Mouse (Mus musculus): ENCODE measurements around the gene Iqcg. TPM values are rescaled to one million over a fixed set of nuclear protein-coding genes. Genes with fewer than 3 reads are reported as not detected.

The Iqcg gene
- 3.4 and 5.0 TPM in 2 replicates for total RNA-seq (2012; rRNA removed)
- total RNA-seq (2014; rRNA removed), result 7.3 and 13.0 TPM in 2 replicates
- 21.8 and 31.3 TPM in 2 replicates for polyA plus RNA-seq (2012; ENCODE audit: insufficient read length, low read depth)

DNA sequence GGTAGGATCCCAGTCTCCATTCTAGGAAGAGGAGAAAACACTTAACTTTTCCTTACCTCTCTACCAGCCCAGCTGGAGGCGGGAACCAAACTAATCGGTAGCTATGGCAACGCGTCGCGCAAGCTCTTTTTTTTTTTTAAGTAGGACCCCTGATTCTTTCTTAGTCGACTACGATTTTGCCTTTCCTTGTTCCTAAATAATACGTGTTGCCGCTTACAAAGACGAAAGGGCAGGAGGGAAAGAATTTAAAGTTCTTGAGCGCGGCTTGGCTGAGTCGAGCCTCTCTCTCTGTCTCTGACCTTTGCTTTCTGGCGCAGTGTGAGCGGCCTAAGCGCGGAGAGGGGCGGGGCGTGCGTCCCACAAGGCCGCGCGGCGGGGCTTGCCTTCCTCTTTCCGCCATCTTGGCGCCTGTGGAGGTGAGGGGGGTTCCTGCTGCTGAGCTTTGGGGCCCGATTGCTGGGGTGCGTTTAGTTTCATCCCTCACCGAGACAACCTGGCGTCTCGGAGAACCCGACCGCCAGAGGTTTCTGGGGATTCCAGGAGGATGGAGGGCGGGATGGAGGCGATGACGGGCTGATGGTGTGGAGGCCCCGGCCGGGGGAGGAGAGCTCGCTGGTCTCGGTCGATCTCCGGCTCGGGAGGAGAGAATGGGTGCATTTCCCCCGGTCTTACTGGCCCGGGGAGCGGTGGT lies at the start of gene Iqcg, which contains the start of gene Rpl35a:
Gene Iqcg, minus strand, starts transcription at position 124 of the 691 bp plus-strand sequence.
Gene Rpl35a, plus strand, starts transcription at position 359 of the 691 bp plus-strand sequence.
- peaks cover 34% of the 10 kb centered on the region for H3K79me2 ChIP-seq (replicated peaks; ENCODE audit: control insufficient read depth, extremely low read depth, insufficient read depth, poor library complexity, severe bottlenecking)
- in situ Hi-C loops (cut with MboI; ENCODE audit: low pct_ligation_motif_present, low pct_unique_long_range_greater_than_20kb, low sequenced_read_pairs), result no loop called here

DNA sequence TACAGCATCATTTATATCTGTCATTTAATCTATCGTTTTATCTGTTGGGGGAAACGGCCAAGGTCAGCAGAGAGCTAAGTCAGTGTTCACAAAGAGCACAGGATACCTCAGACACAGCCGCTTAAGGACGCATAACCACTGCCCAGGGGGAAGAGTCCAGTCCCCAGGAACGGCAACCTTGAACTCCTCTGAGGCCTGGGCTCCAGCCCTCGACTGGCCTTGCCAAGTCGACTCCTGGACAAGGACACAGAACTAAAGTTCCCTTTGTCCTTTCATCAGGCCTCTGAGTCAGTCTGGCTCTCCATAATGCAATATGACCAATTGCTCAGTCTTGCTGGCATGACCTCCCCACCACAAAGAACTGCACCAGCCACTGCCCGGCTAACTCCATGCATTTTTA lies 29.6 kb upstream of the Iqcg start:
- Histone ChIP-seq H3K4me1 (ENCODE audit: control insufficient read depth in 1 of 2, insufficient read depth in 2 of 2) (peaks cover 7 to 15% of the 10 kb centered on the region in 2 experiments), H3K4me3 (replicated peaks in 1 of 3; ENCODE audit: low read depth in 2 of 3, low read length in 2 of 3, poor library complexity in 1 of 3) (no peak overlapping the region), H3K36me3 (replicated peaks in 1 of 2; ENCODE audit: control insufficient read depth in 1 of 2, insufficient read depth in 1 of 2, low read length in 1 of 2) (peaks cover 0 to 13% of the 10 kb centered on the region in 2 experiments), H3K4me2 (ENCODE audit: insufficient read depth, low read depth, poor library complexity, severe bottlenecking) (no peak overlapping the region), H3K9ac (ENCODE audit: insufficient read depth, low read depth) (no peak overlapping the region), H3K9me3 (replicated peaks; ENCODE audit: low read length) (no peaks in the 10 kb centered on the region), H3K79me2 (replicated peaks; ENCODE audit: control insufficient read depth, extremely low read depth, insufficient read depth, poor library complexity, severe bottlenecking) (no peaks in the 10 kb centered on the region), H3K27ac (ENCODE audit: insufficient read depth, low read depth) (no peak overlapping the region), H3K27me3 (replicated peaks) (no peaks in the 10 kb centered on the region)
- DNase-seq (ENCODE audit: extremely low read depth), result no peak
- dilution Hi-C loops (cut with MboI; ENCODE audit: extremely low pct_ligation_motif_present, extremely low pct_unique_long_range_greater_than_20kb, low sequenced_read_pairs), result no loop called here
- in situ Hi-C loops (cut with MboI; ENCODE audit: low pct_ligation_motif_present, low pct_unique_long_range_greater_than_20kb, low sequenced_read_pairs), result no loop called here
- no peak for TF ChIP-seq IRF4 (IDR thresholded peaks at IDR 0.05; ENCODE audit: low read depth, low read length)
- TF ChIP-seq TCF12 (IDR thresholded peaks at IDR 0.05; ENCODE audit: low read depth, low read length), result no peak
- TF ChIP-seq GABPA (IDR thresholded peaks at IDR 0.05; ENCODE audit: insufficient replicate concordance, low read depth, low read length), result no peak
- TF ChIP-seq NRF1 (IDR thresholded peaks at IDR 0.05; ENCODE audit: low read depth, low read length), result no peak
- TF ChIP-seq PAX5 (IDR thresholded peaks at IDR 0.05; ENCODE audit: low read length), result no peak
- TF ChIP-seq NELFE (IDR thresholded peaks at IDR 0.05; ENCODE audit: low read depth, low read length), result no peak
- no peak for TF ChIP-seq POLR2AphosphoS2 (IDR thresholded peaks at IDR 0.05; ENCODE audit: low read depth, low read length)
- no peak for TF ChIP-seq ZC3H11A (IDR thresholded peaks at IDR 0.05; ENCODE audit: low read depth, low read length)
- no peak for TF ChIP-seq RCOR1 (conservative IDR thresholded peaks at IDR 0.05; ENCODE audit: low read depth, low read length)
- TF ChIP-seq POLR2A (IDR thresholded peaks at IDR 0.05; ENCODE audit: low read depth, low read length), result no peak
- TF ChIP-seq MAFK (IDR thresholded peaks at IDR 0.05; ENCODE audit: insufficient replicate concordance, low read length), result no peak
- TF ChIP-seq E2F4 (IDR thresholded peaks at IDR 0.05; ENCODE audit: insufficient replicate concordance, low read depth, low read length), result no peak
- TF ChIP-seq USF1 (IDR thresholded peaks at IDR 0.05; ENCODE audit: low read depth, low read length), result no peak
- no peak for TF ChIP-seq SIN3A (IDR thresholded peaks at IDR 0.05; ENCODE audit: low read length)
- TF ChIP-seq MYC (IDR thresholded peaks at IDR 0.05; ENCODE audit: low read depth, low read length), result no peak
- no peak for TF ChIP-seq MAX (IDR thresholded peaks at IDR 0.05; ENCODE audit: low read length)
- TF ChIP-seq BHLHE40 (IDR thresholded peaks at IDR 0.05; ENCODE audit: low read depth, low read length), result no peak
- TF ChIP-seq RAD21 (IDR thresholded peaks at IDR 0.05; ENCODE audit: low read depth, low read length), result no peak
- no peak for TF ChIP-seq ZMIZ1 (IDR thresholded peaks at IDR 0.05; ENCODE audit: low read depth, low read length)

More for the DNA sequence above, at the start of gene Iqcg, which contains the start of gene Rpl35a:
- peak; percentile 92 for DNase-seq (ENCODE audit: extremely low read depth)
- Histone ChIP-seq H3K9ac (ENCODE audit: insufficient read depth, low read depth) (peak within 1 kb of the TSS; percentile 95), H3K4me1 (ENCODE audit: control insufficient read depth in 1 of 2, insufficient read depth in 2 of 2) (peaks cover 8 to 35% of the 10 kb centered on the region in 2 experiments), H3K27ac (ENCODE audit: insufficient read depth, low read depth) (peak within 1 kb of the TSS; percentile 38; the same call in 1 of the 2 replicates), H3K4me3 (replicated peaks in 1 of 3; ENCODE audit: low read depth in 2 of 3, low read length in 2 of 3, poor library complexity in 1 of 3) (peak within 1 kb of the TSS; percentile 74 to 97 (median 76)), H3K36me3 (replicated peaks in 1 of 2; ENCODE audit: control insufficient read depth in 1 of 2, insufficient read depth in 1 of 2, low read length in 1 of 2) (peaks cover 28 to 40% of the 10 kb centered on the region in 2 experiments), H3K9me3 (replicated peaks; ENCODE audit: low read length) (no peaks in the 10 kb centered on the region), H3K27me3 (replicated peaks) (peaks cover 6% of the 10 kb centered on the region), H3K4me2 (ENCODE audit: insufficient read depth, low read depth, poor library complexity, severe bottlenecking) (peak within 1 kb of the TSS; percentile 96)
- 0 out of 2 replicates have a peak, but pooled peaks have one; percentile 54 for TF ChIP-seq MAZ (IDR thresholded peaks at IDR 0.05; ENCODE audit: low read depth, low read length)
- no peak; the same call in 1 of the 2 replicates for TF ChIP-seq GABPA (IDR thresholded peaks at IDR 0.05; ENCODE audit: insufficient replicate concordance, low read depth, low read length)
- TF ChIP-seq USF1 (IDR thresholded peaks at IDR 0.05; ENCODE audit: low read depth, low read length), result no peak
- no peak for TF ChIP-seq SMC3 (IDR thresholded peaks at IDR 0.05; ENCODE audit: low read depth, low read length)
- TF ChIP-seq UBTF (IDR thresholded peaks at IDR 0.05; ENCODE audit: low read depth, low read length), result peak; percentile 65; the same call in 1 of the 2 replicates
- TF ChIP-seq CTCF (conservative IDR thresholded peaks at IDR 0.05 in 1 of 2, IDR thresholded peaks at IDR 0.05 in 1 of 2; ENCODE audit: low read depth in 2 of 2, low read length in 2 of 2), result peak in 1 of 2 experiments; percentile 41; a peak in 1 of 4 replicates
- no peak for TF ChIP-seq JUND (conservative IDR thresholded peaks at IDR 0.05; ENCODE audit: low read depth, low read length)
- TF ChIP-seq HCFC1 (IDR thresholded peaks at IDR 0.05; ENCODE audit: low read depth, low read length), result peak; percentile 93
- peak; percentile 90; the same call in 1 of the 2 replicates for TF ChIP-seq TBP (conservative IDR thresholded peaks at IDR 0.05; ENCODE audit: low read depth, low read length)
- TF ChIP-seq ELF1 (IDR thresholded peaks at IDR 0.05; ENCODE audit: low read depth, low read length), result peak; percentile 87
- peak; percentile 69; the same call in 1 of the 2 replicates for TF ChIP-seq POLR2AphosphoS2 (IDR thresholded peaks at IDR 0.05; ENCODE audit: low read depth, low read length)
- TF ChIP-seq RCOR1 (conservative IDR thresholded peaks at IDR 0.05; ENCODE audit: low read depth, low read length), result no peak
- peak; percentile 71 for TF ChIP-seq NRF1 (IDR thresholded peaks at IDR 0.05; ENCODE audit: low read depth, low read length)
- TF ChIP-seq POLR2A (IDR thresholded peaks at IDR 0.05; ENCODE audit: low read depth, low read length), result peak; percentile 98
- peak; percentile 50 for TF ChIP-seq ZMIZ1 (IDR thresholded peaks at IDR 0.05; ENCODE audit: low read depth, low read length)
- peak; percentile 99 for TF ChIP-seq ZNF384 (IDR thresholded peaks at IDR 0.05; ENCODE audit: low read depth, low read length)
- TF ChIP-seq SIN3A (IDR thresholded peaks at IDR 0.05; ENCODE audit: low read length), result peak; percentile 100
- peak; percentile 83 for TF ChIP-seq MEF2A (IDR thresholded peaks at IDR 0.05; ENCODE audit: borderline replicate concordance, low read depth, low read length)
- TF ChIP-seq E2F4 (IDR thresholded peaks at IDR 0.05; ENCODE audit: insufficient replicate concordance, low read depth, low read length), result peak; percentile 92; the same call in 1 of the 2 replicates
- TF ChIP-seq MAFK (IDR thresholded peaks at IDR 0.05; ENCODE audit: insufficient replicate concordance, low read length), result no peak
- TF ChIP-seq MAX (IDR thresholded peaks at IDR 0.05; ENCODE audit: low read length), result peak; percentile 100
- peak; percentile 97 for TF ChIP-seq TCF12 (IDR thresholded peaks at IDR 0.05; ENCODE audit: low read depth, low read length)
- TF ChIP-seq MXI1 (IDR thresholded peaks at IDR 0.05; ENCODE audit: low read depth, low read length), result peak; percentile 99
- TF ChIP-seq ZC3H11A (IDR thresholded peaks at IDR 0.05; ENCODE audit: low read depth, low read length), result no peak
- TF ChIP-seq CHD2 (IDR thresholded peaks at IDR 0.05; ENCODE audit: low read length), result no peak
- TF ChIP-seq MYC (IDR thresholded peaks at IDR 0.05; ENCODE audit: low read depth, low read length), result peak; percentile 99
- peak; percentile 93; the same call in 1 of the 2 replicates for TF ChIP-seq KAT2A (IDR thresholded peaks at IDR 0.05; ENCODE audit: insufficient replicate concordance, low read length)
- no peak for TF ChIP-seq USF2 (conservative IDR thresholded peaks at IDR 0.05; ENCODE audit: low read depth, low read length)
- TF ChIP-seq NELFE (IDR thresholded peaks at IDR 0.05; ENCODE audit: low read depth, low read length), result peak; percentile 99
- no peak for TF ChIP-seq RAD21 (IDR thresholded peaks at IDR 0.05; ENCODE audit: low read depth, low read length)
- TF ChIP-seq JUN (IDR thresholded peaks at IDR 0.05; ENCODE audit: insufficient read depth, low read depth, low read length), result no peak
- dilution Hi-C loops (cut with MboI; ENCODE audit: extremely low pct_ligation_motif_present, extremely low pct_unique_long_range_greater_than_20kb, low sequenced_read_pairs), result no loop called here
